Comparison of ENCODE assay signal across 10 mouse cellular contexts in the genomic region with DNA sequence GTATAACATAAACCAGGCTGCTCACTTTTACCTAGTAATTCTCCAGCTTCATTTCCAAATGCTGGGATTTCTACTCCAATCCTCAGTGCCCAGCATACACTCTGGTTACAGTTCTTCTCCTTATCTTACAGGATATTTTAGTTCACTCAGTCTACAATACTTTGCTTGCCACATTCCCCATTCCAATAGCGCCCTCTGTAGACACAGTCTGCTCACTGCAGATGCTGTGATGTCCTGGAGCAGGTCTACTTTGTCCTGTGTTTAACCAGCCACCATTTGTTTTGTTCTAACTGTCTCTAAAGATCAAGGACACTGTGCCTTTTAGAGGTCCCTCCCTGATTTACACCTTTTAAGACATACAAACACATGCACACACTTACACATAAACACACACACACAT. TPM values are rescaled to one million over a fixed set of nuclear protein-coding genes. Genes with fewer than 3 reads are reported as not detected.
A peak's percentile ranks its signal among the peaks of the same experiment; 100 is the strongest.
DNase-seq lines count a peak whose midpoint lies in the region; ATAC-seq and TF ChIP-seq lines count a peak whose summit lies in the region.
"Not testable (repeated sequence)": the region's sequence is repeated elsewhere in the genome, so short reads cannot be mapped to it uniquely, and the experiment has no call there.
"Had no signal": no experiment of that assay in that cellular context is flagged by ENCODE, and none has a peak within 500 bp of the region (broad histone marks: within the 10 kb centered on the region; RNA-seq: fewer than 3 reads in every experiment).

No protein-coding gene starts in this region.

- not testable (repeated sequence) for H3K9ac ChIP-seq in midbrain, postnatal 0 days (replicated peaks; ENCODE audit: low read length, poor library complexity, severe bottlenecking)

- not testable (repeated sequence) for H3K4me3 ChIP-seq in midbrain, postnatal 0 days (ENCODE audit: low read depth, low read length)

- not testable (repeated sequence) for ATAC-seq in midbrain, postnatal 0 days (ENCODE audit: low FRiP score)

- H3K4me1 ChIP-seq in midbrain, postnatal 0 days (ENCODE audit: insufficient read depth, low read length): not testable (repeated sequence)

- WGBS in midbrain, postnatal 0 days: 4% methylated on average over 1 of the region's 1 CpGs

- not testable (repeated sequence) for H3K4me2 ChIP-seq in midbrain, postnatal 0 days (ENCODE audit: low read depth, low read length, poor library complexity, severe bottlenecking)

- not testable (repeated sequence) for H3K27me3 ChIP-seq in midbrain, postnatal 0 days (ENCODE audit: insufficient read depth, low read length)

- DNase-seq in 3T3-L1 (ENCODE audit: low read depth, low spot score): peak; percentile 29
- peak; percentile 38 for DNase-seq in adrenal gland, adult 2 months
- DNase-seq in cerebellum, postnatal 25 days: peak; percentile 16 to 44
- DNase-seq in gastrocnemius, postnatal 14 days: peak; percentile 9
- peak; percentile 6 for DNase-seq in kidney, adult 9 months
- peak; percentile 34 for DNase-seq in left cerebral cortex, postnatal 4 days
- DNase-seq in midbrain, postnatal 0 days (ENCODE audit: low spot score): not testable (repeated sequence)
- DNase-seq in testis, postnatal 14 days (ENCODE audit: low spot score): peak; percentile 10

- H3K27ac ChIP-seq in midbrain, postnatal 0 days (ENCODE audit: low read depth, low read length): not testable (repeated sequence)

- intact Hi-C loops in gastrocnemius, postnatal 14 days (cut with DNase I; ENCODE audit: low total_unique reads); left cerebral cortex, postnatal 4 days (cut with DNase I): not testable (repeated sequence)

- H3K9me3 ChIP-seq in midbrain, postnatal 0 days (ENCODE audit: low read length): not testable (repeated sequence)

- TF ChIP-seq CTCF in midbrain, postnatal 0 days (IDR thresholded peaks at IDR 0.05): peak; percentile 49

- not testable (repeated sequence) for H3K36me3 ChIP-seq in midbrain, postnatal 0 days (ENCODE audit: insufficient read depth, low read length)

RNA-seq across cellular contexts. Expression of gene Dmbt1, which starts 36.3 kb away (rescaled TPM):
- under 1 TPM in 1 of 2 experiments, not detected in 1; 0.03 TPM for total RNA-seq in adrenal gland, adult 2 months (2021)
- polyA plus RNA-seq in adrenal gland, adult 2 months (2012; rRNA removed): 0.08 TPM in 1 of 2 replicates, not detected in the other
- not detected for total RNA-seq in gastrocnemius, postnatal 14 days (2021)
- under 1 TPM in 1 of 2 experiments, not detected in 1; 0.06 TPM for total RNA-seq in left cerebral cortex, postnatal 4 days (2021)
- 0.05 TPM in 1 of 2 replicates, not detected in the other for total RNA-seq in midbrain, postnatal 0 days (2014; rRNA removed)
- 0.14 and 0.16 TPM in 2 replicates for polyA plus RNA-seq in midbrain, postnatal 0 days (2015; fragmentation: Nextera tagmentation; extraction: Ambion mirVana)
- total RNA-seq: megakaryocyte, adult 5-6 weeks had no signal
- polyA plus RNA-seq: heart, embryonic 10.5 days had no signal
